Mouse (Mus musculus) heart, embryonic 13.5 days (tissue): Measurements from ENCODE around the gene Cask. TPM values are rescaled to one million over a fixed set of nuclear protein-coding genes. Genes with fewer than 3 reads are reported as not detected.

Experiments
- ATAC-seq: fragments of 200-750 bp; cut with Nextera tagmentation; 2 replicates; pipeline ENCODE4 v1.8.0; 2017; ENCODE audit warnings: moderate TSS enrichment; ENCODE audit not compliant: insufficient number of reproducible peaks, low FRiP score, low TSS enrichment; ENCODE audit errors: extremely low read depth
- H3K27ac ChIP-seq: fragments of 300-500 bp; sonication (generic); replicated peaks from 2 replicates; pipeline ENCODE4 v1.5.1; 2015; ENCODE audit warnings: moderate library complexity, mild to moderate bottlenecking, inconsistent platforms
- H3K27me3 ChIP-seq: fragments of 300-500 bp; sonication (generic); replicated peaks from 2 replicates; pipeline ENCODE4 v1.6.1; 2015; ENCODE audit warnings: mild to moderate bottlenecking, inconsistent platforms
- H3K36me3 ChIP-seq: fragments of 300-500 bp; sonication (generic); 2 replicates; pipeline ENCODE4 v1.6.1; 2015; ENCODE audit warnings: mild to moderate bottlenecking, inconsistent platforms
- H3K4me1 ChIP-seq: fragments of 300-500 bp; sonication (generic); 2 replicates; pipeline ENCODE4 v1.6.1; 2015; ENCODE audit warnings: inconsistent platforms
- H3K4me2 ChIP-seq: fragments of 300-500 bp; sonication (generic); 2 replicates; pipeline ENCODE4 v1.6.1; 2015; ENCODE audit warnings: inconsistent platforms, mild to moderate bottlenecking, moderate library complexity
- H3K4me3 ChIP-seq: fragments of 300-500 bp; sonication (generic); 2 replicates; pipeline ENCODE4 v1.5.1; 2015; ENCODE audit warnings: moderate library complexity, mild to moderate bottlenecking, inconsistent platforms
- H3K9ac ChIP-seq: fragments of 300-500 bp; sonication (generic); 2 replicates; pipeline ENCODE4 v1.6.1; 2015; ENCODE audit warnings: inconsistent platforms, mild to moderate bottlenecking, moderate library complexity
- H3K9me3 ChIP-seq: fragments of 300-500 bp; sonication (generic); 2 replicates; pipeline ENCODE4 v1.6.1; 2016; ENCODE audit warnings: inconsistent platforms
- WGBS: fragments of 180-500 bp; shearing (Covaris S2); methylation state at CpG from one replicate; pipeline ENCODE4 v1.1.7; 2015; ENCODE audit warnings: mixed read lengths; 5-methylcytosine and 5-hydroxymethylcytosine counted together
- polyA plus RNA-seq: library from polyadenylated mRNA; unstranded; fragments of >200 nt; fragmentation: Nextera tagmentation; extraction: Ambion mirVana; gene quantifications from 2 replicates; pipeline ENCODE4 v1.2.1, GENCODE M21; 2015

The Cask gene
- polyA plus RNA-seq, 1 experiment from 2014 or later = 6.1 TPM

DNA sequence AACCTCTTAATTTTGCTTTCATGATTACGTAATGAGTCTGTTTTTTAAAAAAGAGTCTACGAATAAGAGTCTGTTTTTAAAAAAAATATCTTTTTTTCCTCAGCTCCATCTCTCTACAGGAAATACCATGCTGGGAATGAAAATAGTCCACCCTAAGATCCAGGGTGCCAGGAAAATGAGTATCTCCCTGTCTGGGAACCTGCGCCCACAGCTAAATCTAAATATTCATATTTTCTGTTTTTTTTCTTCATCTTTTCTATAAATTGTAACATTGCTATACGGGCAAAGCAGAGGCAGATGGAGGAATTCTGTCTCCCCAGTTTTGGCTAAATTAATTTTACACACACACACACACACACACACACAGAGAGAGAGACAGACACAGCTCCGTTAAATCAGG lies 337.3 kb downstream of the Cask start:
- Histone ChIP-seq H3K4me2 (no peak overlapping the region), H3K4me1 (peaks cover 3% of the 10 kb centered on the region; the same call in 1 of the 2 replicates), H3K36me3 (no peaks in the 10 kb centered on the region), H3K27me3 (peaks cover 51% of the 10 kb centered on the region), H3K9ac (no peak overlapping the region), H3K9me3 (no peaks in the 10 kb centered on the region), H3K27ac (no peak overlapping the region), H3K4me3 (no peak overlapping the region)
- ATAC-seq = no peak
- WGBS = 76% methylated on average over 5 of the region's 5 CpGs

DNA sequence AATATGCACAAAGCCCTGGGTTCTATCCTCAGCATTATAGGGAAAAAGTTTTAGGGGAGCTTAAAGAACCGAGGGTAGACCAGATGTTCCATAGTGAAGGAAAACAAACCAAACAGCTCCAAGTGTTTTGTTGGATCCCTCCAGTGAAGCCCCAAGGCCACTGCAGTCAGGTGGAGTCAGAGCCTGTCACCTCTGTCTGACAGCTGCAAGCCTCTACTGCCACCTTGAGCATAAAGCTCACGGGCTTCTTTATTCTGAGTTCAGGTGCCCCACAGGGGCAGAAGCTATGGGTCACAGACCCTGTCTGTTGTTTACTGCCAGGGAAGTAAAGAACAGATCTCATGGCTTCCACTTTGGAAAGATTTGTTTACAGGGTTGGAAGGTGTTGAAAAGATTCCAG lies 338.0 kb downstream of the Cask start:
- Histone ChIP-seq H3K4me3 (no peak overlapping the region), H3K9ac (no peak overlapping the region), H3K4me2 (no peak overlapping the region), H3K4me1 (peaks cover 1% of the 10 kb centered on the region; the same call in 1 of the 2 replicates), H3K27me3 (peaks cover 47% of the 10 kb centered on the region), H3K36me3 (no peaks in the 10 kb centered on the region), H3K27ac (no peak overlapping the region), H3K9me3 (no peaks in the 10 kb centered on the region)
- ATAC-seq = no peak
- WGBS = 34% methylated on average over 2 of the region's 2 CpGs

DNA sequence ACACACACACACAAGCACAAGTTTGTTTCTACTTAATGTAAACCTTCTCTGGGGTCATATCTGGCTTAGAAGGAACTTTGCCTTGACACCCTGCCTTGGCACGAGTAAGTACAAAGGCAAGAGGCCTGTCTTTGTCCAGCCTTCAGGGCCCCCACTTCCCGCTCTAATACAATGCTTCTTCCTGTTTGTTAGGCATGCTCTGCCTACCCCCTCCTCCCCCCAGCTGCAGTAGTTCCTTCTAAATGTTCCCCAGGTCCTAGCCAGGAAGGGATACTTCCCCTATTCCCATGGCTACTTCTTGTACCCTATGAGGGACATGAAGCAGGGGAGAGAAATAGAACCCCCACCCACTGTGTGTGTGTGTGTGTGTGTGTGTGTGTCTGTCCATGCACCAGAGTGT lies 344.8 kb downstream of the Cask start:
- H3K4me3 ChIP-seq = no peak overlapping the region
- H3K9ac ChIP-seq = no peak overlapping the region
- H3K4me2 ChIP-seq = no peak overlapping the region
- H3K27me3 ChIP-seq = peaks cover 29% of the 10 kb centered on the region
- H3K36me3 ChIP-seq = no peaks in the 10 kb centered on the region
- no peaks in the 10 kb centered on the region for H3K4me1 ChIP-seq
- H3K27ac ChIP-seq = no peak overlapping the region
- H3K9me3 ChIP-seq = 0 out of 2 replicates have a peak, but pooled peaks cover 5% of the 10 kb centered on the region
- no peak for ATAC-seq
- WGBS = 54% methylated on average over 2 of the region's 2 CpGs

DNA sequence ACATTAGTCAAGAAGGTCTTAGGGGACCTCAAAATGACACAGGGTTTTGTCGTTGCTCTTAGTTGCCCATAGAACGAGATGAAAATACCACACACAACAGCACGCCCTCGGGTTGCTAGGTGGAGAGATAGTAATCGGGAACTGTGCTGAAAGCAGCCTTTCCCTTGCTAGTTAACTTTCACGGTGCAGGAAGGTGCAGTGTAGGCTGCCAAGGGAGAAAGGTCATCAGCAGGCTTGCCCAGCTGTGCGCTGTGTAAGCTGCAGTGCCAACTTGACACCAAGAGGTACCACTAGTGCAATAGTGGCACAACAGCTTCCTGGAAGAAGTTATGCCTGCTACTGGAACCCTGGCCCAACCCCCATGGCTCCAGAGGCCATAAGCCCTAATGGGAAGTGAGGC lies 346.8 kb downstream of the Cask start:
- no peak overlapping the region for H3K9ac ChIP-seq
- no peak for ATAC-seq
- H3K9me3 ChIP-seq = 0 out of 2 replicates have a peak, but pooled peaks cover 5% of the 10 kb centered on the region
- no peak overlapping the region for H3K4me3 ChIP-seq
- H3K4me2 ChIP-seq = no peak overlapping the region
- no peak overlapping the region for H3K27ac ChIP-seq
- WGBS = 77% methylated on average over 7 of the region's 7 CpGs
- H3K27me3 ChIP-seq = peaks cover 24% of the 10 kb centered on the region
- no peaks in the 10 kb centered on the region for H3K4me1 ChIP-seq
- no peaks in the 10 kb centered on the region for H3K36me3 ChIP-seq

DNA sequence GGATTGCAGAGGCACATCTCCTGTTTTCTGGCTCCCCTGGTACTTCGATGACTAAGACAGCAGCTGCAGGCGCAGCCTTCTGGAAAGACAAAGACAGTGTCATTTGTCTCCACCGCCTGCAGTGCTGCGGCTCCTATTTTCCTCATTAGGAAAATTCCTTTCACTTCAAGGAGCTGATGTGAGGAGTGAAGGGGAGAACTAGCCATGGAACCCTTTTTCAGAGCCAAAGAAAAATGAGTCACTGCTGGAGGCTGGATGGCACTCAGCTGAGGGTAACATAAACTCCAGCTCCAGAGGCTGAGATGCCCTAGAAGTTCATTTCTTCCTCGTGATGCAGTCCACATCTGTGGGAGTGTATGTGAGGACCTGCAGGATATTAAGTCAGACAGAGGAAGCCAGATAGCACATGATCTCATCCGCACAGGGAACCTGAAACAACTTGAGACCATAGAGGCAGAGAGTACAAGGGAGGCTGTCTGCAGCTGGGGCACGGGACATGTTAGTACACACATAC lies 348.2 kb downstream of the Cask start:
- H3K9ac ChIP-seq = no peak overlapping the region
- ATAC-seq = no peak
- 57% methylated on average over 7 of the region's 7 CpGs for WGBS
- no peaks in the 10 kb centered on the region for H3K36me3 ChIP-seq
- no peak overlapping the region for H3K4me3 ChIP-seq
- no peak overlapping the region for H3K27ac ChIP-seq
- H3K27me3 ChIP-seq = peaks cover 24% of the 10 kb centered on the region
- 0 out of 2 replicates have a peak, but pooled peaks cover 5% of the 10 kb centered on the region for H3K9me3 ChIP-seq
- H3K4me1 ChIP-seq = no peaks in the 10 kb centered on the region
- H3K4me2 ChIP-seq = no peak overlapping the region

DNA sequence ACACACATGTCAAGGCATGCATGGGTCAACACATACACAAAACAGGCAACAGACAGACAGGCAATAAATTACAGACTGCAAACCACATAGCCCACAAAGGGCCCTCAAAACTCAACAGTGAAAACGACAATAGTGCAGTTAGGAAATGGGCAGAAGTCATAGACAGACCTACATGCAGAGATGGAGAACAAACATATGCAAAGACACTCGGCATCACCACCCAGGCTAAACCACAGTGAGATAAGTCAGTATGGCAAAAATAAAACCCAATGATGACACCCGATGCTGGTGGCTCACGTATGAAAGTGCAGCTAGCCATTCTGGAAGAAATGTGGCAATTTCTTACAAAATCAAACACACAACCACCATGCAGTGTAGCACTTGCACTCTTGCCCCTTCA lies 350.9 kb downstream of the Cask start:
- Histone ChIP-seq H3K36me3 (no peaks in the 10 kb centered on the region), H3K9me3 (0 out of 2 replicates have a peak, but pooled peaks cover 5% of the 10 kb centered on the region), H3K4me1 (no peaks in the 10 kb centered on the region), H3K27me3 (peaks cover 25% of the 10 kb centered on the region), H3K27ac (no peak overlapping the region), H3K4me3 (no peak overlapping the region), H3K9ac (no peak overlapping the region), H3K4me2 (no peak overlapping the region)
- ATAC-seq = no peak
- WGBS = 76% methylated on average over 4 of the region's 4 CpGs

DNA sequence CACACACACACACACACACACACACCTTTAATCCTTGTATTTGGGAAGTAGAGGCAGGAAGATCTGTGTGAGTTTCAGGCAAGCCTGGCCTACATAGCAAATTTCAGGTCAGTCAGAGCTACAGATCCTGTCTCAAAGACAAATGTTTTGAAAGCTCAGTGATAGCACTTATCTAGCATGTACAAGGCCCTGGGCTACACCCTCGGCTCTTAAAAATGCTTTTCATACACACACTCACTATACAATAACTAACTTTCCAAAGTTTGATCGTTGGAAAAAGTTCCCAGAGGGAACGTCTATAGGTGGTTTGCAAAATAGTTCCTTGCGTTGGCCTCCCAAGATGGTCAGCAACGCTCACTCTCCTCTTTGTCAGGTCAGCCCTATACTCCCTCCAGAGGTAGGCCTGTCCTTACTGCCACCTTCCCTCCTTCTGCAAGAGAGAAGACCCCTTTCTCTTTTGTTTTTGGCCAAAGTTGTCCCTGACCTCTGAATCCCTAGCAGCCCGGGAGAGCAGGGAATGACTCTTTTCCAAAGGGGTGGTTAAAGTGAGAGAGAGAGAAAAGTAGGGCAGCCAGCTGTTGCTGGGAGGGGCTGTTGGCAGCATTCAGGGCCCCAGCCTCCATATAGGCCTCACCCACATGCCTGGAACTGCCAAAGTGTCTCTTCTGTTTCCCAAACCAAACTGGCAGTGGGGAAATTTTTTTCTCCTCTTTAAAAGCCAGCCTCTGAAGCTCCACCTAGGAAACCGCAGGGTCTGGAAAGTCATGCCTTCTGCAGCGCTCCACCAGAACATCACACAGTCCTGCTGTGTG lies 356.1 kb downstream of the Cask start:
- H3K27me3 ChIP-seq = peaks cover 27% of the 10 kb centered on the region
- H3K9me3 ChIP-seq = no peaks in the 10 kb centered on the region
- no peaks in the 10 kb centered on the region for H3K4me1 ChIP-seq
- WGBS = 70% methylated on average over 8 of the region's 8 CpGs
- H3K27ac ChIP-seq = no peak overlapping the region
- no peaks in the 10 kb centered on the region for H3K36me3 ChIP-seq
- no peak for ATAC-seq
- no peak overlapping the region for H3K4me2 ChIP-seq
- no peak overlapping the region for H3K9ac ChIP-seq
- no peak overlapping the region for H3K4me3 ChIP-seq

DNA sequence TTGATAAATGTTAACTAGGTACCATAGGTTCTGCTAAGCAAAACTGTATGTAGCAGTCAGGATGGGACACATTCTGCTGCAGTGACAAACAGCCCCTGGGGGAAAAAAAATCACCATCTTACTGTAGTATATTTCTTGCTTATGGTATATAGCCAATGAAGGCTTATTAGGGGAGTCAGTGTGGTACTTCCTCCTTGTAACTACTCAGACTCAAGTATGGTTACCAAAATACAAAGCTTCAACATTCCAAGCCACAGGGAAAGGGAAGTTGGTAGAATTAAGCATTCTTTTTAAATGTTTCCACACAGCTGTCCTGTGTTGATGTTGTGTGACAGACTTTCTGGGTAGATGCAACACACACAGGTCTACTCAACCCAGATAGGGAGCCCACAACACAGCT lies 358.2 kb downstream of the Cask start:
- H3K4me3 ChIP-seq = no peak overlapping the region
- H3K36me3 ChIP-seq = no peaks in the 10 kb centered on the region
- H3K9ac ChIP-seq = no peak overlapping the region
- no peak overlapping the region for H3K4me2 ChIP-seq
- no peaks in the 10 kb centered on the region for H3K4me1 ChIP-seq
- 0 out of 2 replicates have a peak, but pooled peaks cover 2% of the 10 kb centered on the region for H3K9me3 ChIP-seq
- H3K27ac ChIP-seq = no peak overlapping the region
- ATAC-seq = no peak
- H3K27me3 ChIP-seq = peaks cover 36% of the 10 kb centered on the region

DNA sequence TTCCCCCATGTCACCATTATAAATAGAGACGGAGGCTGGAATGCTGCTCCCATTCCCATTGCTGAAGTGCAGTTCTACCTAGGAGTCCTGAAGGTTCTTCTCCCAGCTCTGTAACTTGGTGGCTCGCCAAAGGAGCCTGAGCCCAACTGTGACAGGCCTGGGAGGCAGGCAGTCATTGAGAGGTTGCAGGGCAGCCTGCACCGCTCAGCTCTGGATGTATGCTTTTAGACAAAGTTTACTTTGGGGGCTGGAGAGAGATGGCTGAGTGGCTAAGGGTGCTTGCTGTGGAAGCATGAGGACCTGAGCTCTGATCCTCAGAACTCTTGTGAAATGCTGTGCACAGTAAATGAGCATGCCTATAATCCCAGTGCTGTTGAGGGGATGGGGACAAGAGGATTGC lies 360.2 kb downstream of the Cask start:
- H3K4me3 ChIP-seq = no peak overlapping the region
- no peaks in the 10 kb centered on the region for H3K36me3 ChIP-seq
- 43% methylated on average over 3 of the region's 3 CpGs for WGBS
- no peak overlapping the region for H3K9ac ChIP-seq
- peaks cover 12% of the 10 kb centered on the region; the same call in 1 of the 2 replicates for H3K9me3 ChIP-seq
- no peaks in the 10 kb centered on the region for H3K4me1 ChIP-seq
- H3K27me3 ChIP-seq = peaks cover 46% of the 10 kb centered on the region
- H3K4me2 ChIP-seq = no peak overlapping the region
- ATAC-seq = no peak
- no peak overlapping the region for H3K27ac ChIP-seq

DNA sequence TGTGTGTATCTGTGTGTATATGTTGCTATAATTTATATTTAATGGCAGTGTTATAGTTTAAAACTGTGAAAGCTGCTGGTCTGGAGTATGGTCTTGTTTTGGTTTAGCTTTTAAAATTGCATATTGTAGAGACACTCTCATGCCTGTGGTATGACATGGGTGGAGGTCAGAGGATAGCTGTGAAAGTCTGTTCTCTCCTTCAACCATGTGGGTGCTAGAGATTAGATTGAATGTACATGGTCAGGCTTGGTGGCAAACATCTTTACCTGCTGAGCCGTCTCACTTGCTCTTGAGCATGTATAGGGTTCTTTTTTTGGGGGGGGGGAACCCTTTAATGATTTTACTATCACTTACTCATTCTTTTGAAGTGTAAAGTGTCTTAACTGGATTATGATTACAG lies 361.4 kb downstream of the Cask start:
- Histone ChIP-seq H3K27me3 (peaks cover 45% of the 10 kb centered on the region), H3K36me3 (no peaks in the 10 kb centered on the region), H3K9me3 (peaks cover 12% of the 10 kb centered on the region; the same call in 1 of the 2 replicates), H3K4me2 (no peak overlapping the region), H3K27ac (no peak overlapping the region), H3K4me1 (no peaks in the 10 kb centered on the region), H3K9ac (no peak overlapping the region), H3K4me3 (no peak overlapping the region)
- WGBS = 47% methylated on average over 1 of the region's 1 CpGs
- ATAC-seq = no peak

DNA sequence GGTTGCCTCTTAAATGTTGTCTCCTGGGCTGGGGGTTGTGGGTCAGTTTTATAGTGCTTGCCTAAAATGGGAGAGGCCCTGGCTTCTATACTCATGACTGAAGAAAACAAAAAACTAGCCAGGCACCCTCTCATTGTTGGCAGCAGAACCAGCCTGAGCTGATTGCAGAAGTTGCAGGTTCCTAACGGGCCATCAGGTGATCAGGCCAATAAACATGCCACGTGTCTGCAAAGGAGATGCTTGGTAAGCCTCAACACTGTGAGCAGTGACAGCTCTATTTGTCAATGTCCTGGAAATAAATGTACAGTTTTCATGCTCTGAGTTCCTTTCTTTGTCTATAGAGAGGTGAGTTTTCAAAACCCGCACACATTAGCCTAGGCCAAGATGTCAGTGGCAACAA lies 362.2 kb downstream of the Cask start:
- ATAC-seq = no peak
- Histone ChIP-seq H3K36me3 (no peaks in the 10 kb centered on the region), H3K9me3 (peaks cover 12% of the 10 kb centered on the region; the same call in 1 of the 2 replicates), H3K9ac (no peak overlapping the region), H3K4me3 (no peak overlapping the region), H3K4me2 (no peak overlapping the region), H3K27ac (no peak overlapping the region), H3K27me3 (peaks cover 45% of the 10 kb centered on the region), H3K4me1 (no peaks in the 10 kb centered on the region)
- 80% methylated on average over 3 of the region's 3 CpGs for WGBS

DNA sequence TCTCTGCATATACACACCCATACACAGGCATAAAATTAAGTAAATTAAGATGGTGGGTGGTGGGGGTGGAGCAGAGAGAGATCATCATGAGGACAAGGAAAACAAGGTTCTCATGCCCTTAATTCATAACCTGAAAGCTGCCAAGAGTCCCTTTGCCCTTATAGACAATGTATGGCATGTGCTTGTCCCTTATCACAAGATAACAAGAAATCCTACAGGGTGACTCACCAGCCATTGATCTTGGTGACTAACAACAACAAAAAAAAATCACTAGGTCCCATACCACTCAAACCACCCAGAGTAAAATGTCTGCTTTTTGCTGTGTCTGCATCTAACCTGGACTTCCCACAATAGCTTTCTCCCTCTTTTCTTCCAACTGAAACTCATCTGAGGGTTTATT lies 366.7 kb downstream of the Cask start:
- Histone ChIP-seq H3K9ac (no peak overlapping the region), H3K27me3 (peaks cover 46% of the 10 kb centered on the region), H3K4me2 (no peak overlapping the region), H3K27ac (no peak overlapping the region), H3K9me3 (peaks cover 12% of the 10 kb centered on the region; the same call in 1 of the 2 replicates), H3K4me1 (no peaks in the 10 kb centered on the region), H3K4me3 (no peak overlapping the region), H3K36me3 (no peaks in the 10 kb centered on the region)
- ATAC-seq = no peak
